Mouse (Mus musculus) right cerebral cortex, postnatal 25 days (tissue): Measurements from ENCODE around the gene Il4ra.

Source experiments
- DNase-seq: peaks from one replicate; pipeline ENCODE4 v3.0.0; 2022

The Il4ra gene

GRCm38 (mm10) chr7:125550881-125551381 is 989 bp upstream of the Il4ra start:
- no peak for DNase-seq

- no peak for DNase-seq
These were observed 1.1 kb downstream of the Il4ra start for GRCm38 (mm10) chr7:125552851-125553555.

- no peak for DNase-seq
These were observed 1.9 kb downstream of the Il4ra start for GRCm38 (mm10) chr7:125553653-125554428.

GRCm38 (mm10) chr7:125554456-125555114 is 2.7 kb downstream of the Il4ra start:
- DNase-seq: no peak

GRCm38 (mm10) chr7:125555351-125555872 is 3.5 kb downstream of the Il4ra start:
- no peak for DNase-seq

GRCm38 (mm10) chr7:125556096-125556495 is 4.2 kb downstream of the Il4ra start:
- DNase-seq: no peak

GRCm38 (mm10) chr7:125556865-125557264 is 4.9 kb downstream of the Il4ra start:
- no peak for DNase-seq

- no peak for DNase-seq
These were observed 6.6 kb downstream of the Il4ra start for GRCm38 (mm10) chr7:125558401-125558945.

- no peak for DNase-seq
These were observed 7.1 kb downstream of the Il4ra start for GRCm38 (mm10) chr7:125558997-125559396.

- DNase-seq: no peak
These were observed 7.6 kb downstream of the Il4ra start for GRCm38 (mm10) chr7:125559537-125559936.

GRCm38 (mm10) chr7:125560146-125560785 is 8.3 kb downstream of the Il4ra start:
- no peak for DNase-seq

- DNase-seq: no peak
These were observed 9.3 kb downstream of the Il4ra start for GRCm38 (mm10) chr7:125561085-125561690.

- DNase-seq: no peak
These were observed 10.5 kb downstream of the Il4ra start for GRCm38 (mm10) chr7:125562413-125562812.

GRCm38 (mm10) chr7:125563093-125563492 is 11.2 kb downstream of the Il4ra start:
- no peak for DNase-seq

GRCm38 (mm10) chr7:125564316-125565024 is 12.6 kb downstream of the Il4ra start:
- DNase-seq: no peak

GRCm38 (mm10) chr7:125565516-125566285 is 13.8 kb downstream of the Il4ra start:
- no peak for DNase-seq

GRCm38 (mm10) chr7:125566420-125566819 is 14.5 kb downstream of the Il4ra start:
- no peak for DNase-seq

GRCm38 (mm10) chr7:125568888-125569287 is 17.0 kb downstream of the Il4ra start:
- no peak for DNase-seq

GRCm38 (mm10) chr7:125571891-125572290 is 20.0 kb downstream of the Il4ra start:
- DNase-seq: no peak

- DNase-seq: no peak
These were observed 20.8 kb downstream of the Il4ra start for GRCm38 (mm10) chr7:125572737-125573136.

- no peak for DNase-seq
These were observed 21.9 kb downstream of the Il4ra start for GRCm38 (mm10) chr7:125573849-125574248.
